Mouse (Mus musculus): ENCODE data around the gene Mrpl49.

DNA sequence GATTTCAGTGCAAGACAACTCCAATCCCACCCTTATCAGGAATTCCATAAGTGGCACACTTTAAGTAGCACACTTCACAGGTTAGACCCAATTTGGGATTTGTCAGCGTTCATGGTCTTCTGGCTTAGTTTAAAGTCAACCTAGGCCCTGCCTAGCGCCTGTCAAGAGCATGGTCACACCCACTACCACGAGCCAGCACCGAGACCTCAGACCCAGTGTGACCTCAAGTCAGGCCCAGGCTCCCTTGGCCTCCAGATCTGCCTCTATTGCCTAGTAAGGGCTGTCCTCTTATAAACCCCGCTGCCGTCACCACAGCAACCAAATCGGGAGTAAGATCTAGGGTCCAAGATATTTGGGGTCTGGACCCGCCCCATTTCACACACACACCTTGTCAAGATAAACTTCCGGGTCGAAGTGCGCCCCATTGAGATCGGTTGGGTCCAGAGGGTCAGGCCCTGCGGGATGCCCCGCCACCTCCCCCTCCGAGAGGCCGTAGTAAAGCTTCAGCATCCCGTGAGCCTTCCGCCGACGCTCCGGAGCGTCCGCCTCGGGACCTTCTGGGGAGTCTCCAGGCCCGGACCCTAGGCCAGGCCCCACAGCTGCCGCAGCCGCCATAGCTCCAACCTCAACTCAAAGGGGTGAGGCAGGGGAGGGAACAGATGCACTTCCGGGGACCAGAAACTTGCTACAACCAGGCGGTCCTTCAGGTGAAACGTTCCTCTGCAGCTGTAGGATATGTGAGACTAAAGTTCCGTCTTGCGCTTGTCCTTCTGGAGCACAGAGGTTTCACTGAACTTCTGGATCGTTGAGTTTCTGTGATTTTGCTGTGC, 19.2 kb upstream of the Mrpl49 start, which contains the start of gene Vps51:
- TF ChIP-seq GATA1 (IDR thresholded peaks at IDR 0.05; ENCODE audit: low read length) = no peak
- TF ChIP-seq TAL1 (IDR thresholded peaks at IDR 0.05; ENCODE audit: low read length) = no peak

Data from erythroblast, embryonic 14.5 days (primary cell).